Mouse (Mus musculus) lung, postnatal 0 days (tissue): Measurements from ENCODE around the gene 1110002E22Rik. TPM values are rescaled to one million over a fixed set of nuclear protein-coding genes. Genes with fewer than 3 reads are reported as not detected.

Source experiments
- ATAC-seq: fragments of 200-750 bp; cut with Nextera tagmentation; 2 replicates; pipeline ENCODE4 v1.8.0; 2017; ENCODE audit warnings: moderate library complexity
- DNase-seq: peaks from one replicate; pipeline ENCODE4 v3.0.0-alpha.2; 2016; ENCODE audit warnings: low spot score
- H3K27ac ChIP-seq: fragments of 300-500 bp; sonication (generic); 2 replicates; pipeline ENCODE4 v1.5.1; 2014; ENCODE audit warnings: antibody characterized with exemption, mild to moderate bottlenecking, low read length, mixed read lengths
- H3K27me3 ChIP-seq: fragments of 300-500 bp; sonication (generic); replicated peaks from 2 replicates; pipeline ENCODE4 v1.6.1; 2014; ENCODE audit warnings: low read length, mixed read lengths; ENCODE audit not compliant: insufficient read depth
- H3K36me3 ChIP-seq: fragments of 300-500 bp; sonication (generic); 2 replicates; pipeline ENCODE4 v1.6.1; 2014; ENCODE audit warnings: low read length, mixed read lengths; ENCODE audit not compliant: insufficient read depth
- H3K4me1 ChIP-seq: fragments of 300-500 bp; sonication (generic); 2 replicates; pipeline ENCODE4 v1.6.1; 2014; ENCODE audit warnings: antibody characterized with exemption, low read depth, low read length, mixed read lengths; ENCODE audit not compliant: insufficient read depth
- H3K4me2 ChIP-seq: fragments of 300-500 bp; sonication (generic); replicated peaks from 2 replicates; pipeline ENCODE4 v1.6.1; 2014; ENCODE audit warnings: low read depth, mild to moderate bottlenecking, low read length, moderate library complexity, mixed read lengths
- H3K4me3 ChIP-seq: fragments of 300-500 bp; sonication (generic); 2 replicates; pipeline ENCODE4 v1.5.1; 2014; ENCODE audit warnings: low read depth, low read length
- H3K9ac ChIP-seq: fragments of 300-500 bp; sonication (generic); replicated peaks from 2 replicates; pipeline ENCODE4 v1.6.1; 2014; ENCODE audit warnings: low read depth, mild to moderate bottlenecking
- H3K9me3 ChIP-seq: fragments of 300-500 bp; sonication (generic); 2 replicates; pipeline ENCODE4 v1.6.1; 2016; ENCODE audit warnings: low read length, mixed read lengths
- CTCF ChIP-seq: IDR thresholded peaks from 2 replicates; pipeline ENCODE4 v1.5.1; 2016; ENCODE audit warnings: antibody characterized with exemption, mild to moderate bottlenecking
- EP300 ChIP-seq: IDR thresholded peaks from 2 replicates; pipeline ENCODE4 v1.6.1; 2016; ENCODE audit warnings: antibody characterized with exemption, mild to moderate bottlenecking, control low read depth
- WGBS: fragments of 180-500 bp; shearing (Covaris S2); extraction: QIAGEN DNeasy Blood & Tissue Kit; methylation state at CpG from one replicate; pipeline ENCODE4 v1.1.7; 2014; 5-methylcytosine and 5-hydroxymethylcytosine counted together
- polyA plus RNA-seq: library from polyadenylated mRNA; unstranded; fragments of >200 nt; fragmentation: Nextera tagmentation; extraction: Ambion mirVana; gene quantifications from 2 replicates; pipeline ENCODE4 v1.2.1, GENCODE M21; 2015

The 1110002E22Rik gene
- polyA plus RNA-seq, result 0.14 and 0.20 TPM in 2 replicates

GRCm38 (mm10) chr3:138064732-138065645 lies at the start of gene 1110002E22Rik:
TSS of gene 1110002E22Rik (plus strand) at chr3:138065052.
- Histone ChIP-seq H3K4me3 (no peak within 1 kb of the TSS), H3K36me3 (no peaks in the 10 kb centered on the region), H3K4me2 (peak within 1 kb of the TSS; percentile 35; the same call in 1 of the 2 replicates), H3K9ac (no peak within 1 kb of the TSS), H3K27ac (no peak within 1 kb of the TSS), H3K27me3 (no peaks in the 10 kb centered on the region), H3K4me1 (no peaks in the 10 kb centered on the region), H3K9me3 (no peaks in the 10 kb centered on the region)
- DNase-seq (peak; percentile 37), ATAC-seq (no peak; the same call in 1 of the 2 replicates)
- TF ChIP-seq CTCF (no peak), EP300 (no peak)
- 66% methylated on average over 32 of the region's 33 CpGs for WGBS

GRCm38 (mm10) chr3:138016810-138017209 lies 48.0 kb upstream of the 1110002E22Rik start:
- H3K36me3 ChIP-seq, result no peaks in the 10 kb centered on the region
- ATAC-seq, result no peak
- no peak overlapping the region for H3K4me2 ChIP-seq
- no peak for TF ChIP-seq EP300
- no peak for TF ChIP-seq CTCF
- H3K27ac ChIP-seq, result no peak overlapping the region
- no peaks in the 10 kb centered on the region for H3K9me3 ChIP-seq
- H3K4me3 ChIP-seq, result no peak overlapping the region
- DNase-seq, result no peak
- H3K4me1 ChIP-seq, result no peaks in the 10 kb centered on the region
- 90% methylated on average over 12 of the region's 12 CpGs for WGBS
- H3K27me3 ChIP-seq, result no peaks in the 10 kb centered on the region
- H3K9ac ChIP-seq, result no peak overlapping the region

GRCm38 (mm10) chr3:138022003-138022402 lies 42.8 kb upstream of the 1110002E22Rik start:
- 82% methylated on average over 4 of the region's 4 CpGs for WGBS
- H3K4me3 ChIP-seq, result no peak overlapping the region
- no peaks in the 10 kb centered on the region for H3K27me3 ChIP-seq
- ATAC-seq (no peak), DNase-seq (no peak)
- H3K27ac ChIP-seq, result no peak overlapping the region
- no peak overlapping the region for H3K9ac ChIP-seq
- TF ChIP-seq CTCF (no peak), EP300 (no peak)
- H3K4me2 ChIP-seq, result no peak overlapping the region
- no peaks in the 10 kb centered on the region for H3K9me3 ChIP-seq
- H3K36me3 ChIP-seq, result no peaks in the 10 kb centered on the region
- H3K4me1 ChIP-seq, result no peaks in the 10 kb centered on the region

GRCm38 (mm10) chr3:138022651-138023050 lies 42.2 kb upstream of the 1110002E22Rik start:
- DNase-seq (no peak), ATAC-seq (no peak)
- H3K4me2 ChIP-seq, result no peak overlapping the region
- no peaks in the 10 kb centered on the region for H3K27me3 ChIP-seq
- H3K36me3 ChIP-seq, result no peaks in the 10 kb centered on the region
- 86% methylated on average over 4 of the region's 4 CpGs for WGBS
- no peak overlapping the region for H3K27ac ChIP-seq
- no peaks in the 10 kb centered on the region for H3K9me3 ChIP-seq
- H3K4me3 ChIP-seq, result no peak overlapping the region
- TF ChIP-seq CTCF, result no peak
- no peak for TF ChIP-seq EP300
- H3K4me1 ChIP-seq, result no peaks in the 10 kb centered on the region
- no peak overlapping the region for H3K9ac ChIP-seq

- Histone ChIP-seq H3K9ac (no peak overlapping the region), H3K36me3 (no peaks in the 10 kb centered on the region), H3K9me3 (no peaks in the 10 kb centered on the region), H3K4me1 (no peaks in the 10 kb centered on the region), H3K27ac (no peak overlapping the region), H3K27me3 (no peaks in the 10 kb centered on the region), H3K4me3 (no peak overlapping the region), H3K4me2 (no peak overlapping the region)
- DNase-seq (peak; percentile 8), ATAC-seq (no peak)
- WGBS, result 54% methylated on average over 10 of the region's 10 CpGs
- TF ChIP-seq EP300 (no peak), CTCF (no peak)
These were observed 38.6 kb upstream of the 1110002E22Rik start for GRCm38 (mm10) chr3:138026286-138026685.

GRCm38 (mm10) chr3:138027575-138028362 lies 37.1 kb upstream of the 1110002E22Rik start:
- Histone ChIP-seq H3K9me3 (no peaks in the 10 kb centered on the region), H3K36me3 (no peaks in the 10 kb centered on the region), H3K27ac (no peak overlapping the region), H3K4me3 (no peak overlapping the region), H3K4me2 (no peak overlapping the region), H3K4me1 (no peaks in the 10 kb centered on the region), H3K27me3 (no peaks in the 10 kb centered on the region), H3K9ac (no peak overlapping the region)
- DNase-seq (no peak), ATAC-seq (0 out of 2 replicates have a peak, but pooled peaks have one; percentile 11)
- WGBS, result 53% methylated on average over 5 of the region's 5 CpGs
- no peak for TF ChIP-seq CTCF
- no peak for TF ChIP-seq EP300
